23 mouse cellular contexts compared by ENCODE assay signal in the genomic region with DNA sequence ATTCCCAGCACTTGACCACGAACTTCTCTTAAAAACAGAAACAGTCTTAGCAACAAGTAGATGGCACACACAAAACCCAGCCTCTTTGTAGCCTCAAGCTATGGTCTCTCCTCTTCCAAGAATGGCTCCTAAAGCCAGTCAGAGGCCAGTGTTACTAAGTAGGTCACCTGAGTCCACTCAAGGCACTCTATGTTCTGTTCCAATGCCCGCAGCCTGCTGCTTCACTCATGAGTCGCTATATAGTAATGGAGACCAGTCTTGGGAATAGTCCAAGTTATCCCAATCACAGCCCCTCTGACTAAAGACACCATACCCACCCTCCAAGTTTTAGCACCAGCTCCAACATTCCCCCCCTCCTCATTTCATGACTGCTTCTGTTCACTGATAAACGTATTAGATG. TPM values are rescaled to one million over a fixed set of nuclear protein-coding genes. Genes with fewer than 3 reads are reported as not detected.
A peak's percentile ranks its signal among the peaks of the same experiment; 100 is the strongest.
DNase-seq lines count a peak whose midpoint lies in the region; ATAC-seq and TF ChIP-seq lines count a peak whose summit lies in the region.
"Had no signal": no experiment of that assay in that cellular context is flagged by ENCODE, and none has a peak within 500 bp of the region (broad histone marks: within the 10 kb centered on the region; RNA-seq: fewer than 3 reads in every experiment).

No protein-coding gene starts in this region.

- peak; percentile 46 for DNase-seq in kidney, adult 2 months
- no peak for DNase-seq in kidney, postnatal 25 days
- peak; percentile 39 for DNase-seq in 3134 (ENCODE audit: extremely low read depth, insufficient read length, low spot score)
- peak; percentile 42 for DNase-seq in Muller cell, postnatal 12 days (ENCODE audit: inconsistent ontology term)
- no peak for DNase-seq in left cerebral cortex, adult 11 months (ENCODE audit: low spot score)
- DNase-seq: adrenal gland, adult 8-10 months; adrenal gland, postnatal 25 days; cerebellum, adult 11-12 months; cerebellum, adult 8-10 months; cerebellum, postnatal 14 days; forebrain, postnatal 0 days; gastrocnemius, adult 2 months; gastrocnemius, postnatal 14 days; heart, adult 11 months; heart, postnatal 14 days; heart, postnatal 4 days had no signal

- H3K36me3 ChIP-seq in kidney, adult 2 months (ENCODE audit: control insufficient read depth, insufficient read depth, low read length): peaks cover 5% of the 10 kb centered on the region; the same call in 1 of the 2 replicates
- H3K36me3 ChIP-seq in hindbrain, embryonic 16.5 days (ENCODE audit: control insufficient read depth, insufficient read depth, low read length): peaks cover 21% of the 10 kb centered on the region

- no peaks in the 10 kb centered on the region for H3K9me3 ChIP-seq in hindbrain, embryonic 16.5 days (ENCODE audit: control insufficient read depth, low read length)
- H3K9me3 ChIP-seq: heart, embryonic 12.5 days; heart, embryonic 15.5 days had no signal

- no peak overlapping the region for H3K9ac ChIP-seq in hindbrain, embryonic 16.5 days (ENCODE audit: low read depth, low read length)
- H3K9ac ChIP-seq: forebrain, postnatal 0 days; heart, embryonic 12.5 days; heart, embryonic 15.5 days; hindbrain, embryonic 14.5 days had no signal

- H3K4me3 ChIP-seq in kidney, adult 2 months (ENCODE audit: insufficient read depth, low read depth, low read length): no peak overlapping the region
- H3K4me3 ChIP-seq in embryonic fibroblast, embryonic 13.5 days (ENCODE audit: insufficient read depth, low read length): no peak overlapping the region
- H3K4me3 ChIP-seq in hindbrain, embryonic 16.5 days (ENCODE audit: low read length): no peak overlapping the region
- H3K4me3 ChIP-seq: gastrocnemius, adult 2 months; heart, embryonic 12.5 days; heart, embryonic 15.5 days had no signal

- 73% methylated on average over 4 of the region's 4 CpGs for WGBS in kidney, adult 2 months
- 93% methylated on average over 4 of the region's 4 CpGs for WGBS in hindbrain, embryonic 16.5 days

- no peak overlapping the region for H3K27ac ChIP-seq in kidney, adult 2 months (ENCODE audit: insufficient read depth, low read depth, low read length)
- H3K27ac ChIP-seq in embryonic fibroblast, embryonic 13.5 days (ENCODE audit: insufficient read depth, low read length): peak overlapping the region; percentile 41; the same call in 1 of the 2 replicates
- no peak overlapping the region for H3K27ac ChIP-seq in hindbrain, embryonic 16.5 days (ENCODE audit: low read depth, low read length)
- H3K27ac ChIP-seq: gastrocnemius, adult 2 months; heart, embryonic 15.5 days; hindbrain, embryonic 14.5 days had no signal

- ATAC-seq in hindbrain, embryonic 16.5 days: no peak
- ATAC-seq: activated CD4-positive, CD25-positive, alpha-beta regulatory T cell, adult 4 months; forebrain, embryonic 14.5 days; forebrain, postnatal 0 days had no signal

- TF ChIP-seq CTCF in kidney, adult 2 months (conservative IDR thresholded peaks at IDR 0.05; ENCODE audit: insufficient read depth, insufficient read length, low read depth, low read length): no peak
- no peak for TF ChIP-seq CTCF in embryonic fibroblast, embryonic 13.5 days (IDR thresholded peaks at IDR 0.05; ENCODE audit: borderline replicate concordance, insufficient read depth, low read length)

- peaks cover 32% of the 10 kb centered on the region for H3K4me1 ChIP-seq in kidney, adult 2 months (ENCODE audit: control insufficient read depth, insufficient read depth, low read length)
- peaks cover 12% of the 10 kb centered on the region for H3K4me1 ChIP-seq in embryonic fibroblast, embryonic 13.5 days (ENCODE audit: control insufficient read depth, insufficient read depth, low read length)
- no peaks in the 10 kb centered on the region for H3K4me1 ChIP-seq in hindbrain, embryonic 16.5 days (ENCODE audit: control insufficient read depth, insufficient read depth, low read depth, low read length)

- no peak overlapping the region for H3K4me2 ChIP-seq in hindbrain, embryonic 16.5 days (ENCODE audit: low read length)
- H3K4me2 ChIP-seq: heart, embryonic 12.5 days; heart, embryonic 15.5 days; hindbrain, embryonic 14.5 days had no signal

- TF ChIP-seq POLR2A in kidney, adult 2 months (IDR thresholded peaks at IDR 0.05; ENCODE audit: low read depth, low read length): no peak
- TF ChIP-seq POLR2A in embryonic fibroblast, embryonic 13.5 days (IDR thresholded peaks at IDR 0.05; ENCODE audit: low read depth, low read length): no peak

- no peaks in the 10 kb centered on the region for H3K27me3 ChIP-seq in kidney, adult 2 months (replicated peaks; ENCODE audit: control insufficient read depth, insufficient read depth, low read length)
- no peaks in the 10 kb centered on the region for H3K27me3 ChIP-seq in hindbrain, embryonic 16.5 days (replicated peaks; ENCODE audit: control insufficient read depth, insufficient read depth, low read length)
- H3K27me3 ChIP-seq: heart, embryonic 12.5 days; heart, embryonic 15.5 days had no signal

RNA-seq across cellular contexts. Expression of a gene that starts 29.2 kb away (rescaled TPM):
- polyA plus RNA-seq in kidney, adult 2 months (2012; rRNA removed): 31.6 and 34.3 TPM in 2 replicates
- 56.9 and 59.0 TPM in 2 replicates for polyA plus RNA-seq in embryonic fibroblast, embryonic 13.5 days (2011; ENCODE audit: insufficient read length, low read depth, missing spikeins)
- 65.0 and 65.4 TPM in 2 replicates for polyA plus RNA-seq in hindbrain, embryonic 16.5 days (2015; fragmentation: Nextera tagmentation; extraction: Ambion mirVana)

RNA-seq across cellular contexts. Expression of a gene that starts 35.0 kb away (rescaled TPM):
- 9.5 and 9.7 TPM in 2 replicates for polyA plus RNA-seq in kidney, adult 2 months (2012; rRNA removed)
- polyA plus RNA-seq in embryonic fibroblast, embryonic 13.5 days (2011; ENCODE audit: insufficient read length, low read depth, missing spikeins): 254 and 299 TPM in 2 replicates
- polyA plus RNA-seq in hindbrain, embryonic 16.5 days (2015; fragmentation: Nextera tagmentation; extraction: Ambion mirVana): 7.7 and 10.1 TPM in 2 replicates

Comparison
In these comparisons a context has a peak if more than half of its experiments do, and no peak if none do; other contexts are left out.
1. DNase-seq: peak in kidney, adult 2 months (single experiment), 3134 (single experiment) and Muller cell, postnatal 12 days (single experiment); none in kidney, postnatal 25 days (0 of 2) and left cerebral cortex, adult 11 months (single experiment).
2. RNA of a gene that starts 35.0 kb away (polyA plus RNA-seq): 254 to 299 TPM in embryonic fibroblast, embryonic 13.5 days; 9.5 to 9.7 TPM in kidney, adult 2 months and 7.7 to 10.1 TPM in hindbrain, embryonic 16.5 days; every median in the first group is over 10 times any median in the second.